Mouse (Mus musculus) heart, embryonic 15.5 days (tissue): ENCODE results near the gene Hsd17b11. TPM values are rescaled to one million over a fixed set of nuclear protein-coding genes. Genes with fewer than 3 reads are reported as not detected.

Experiments
- ATAC-seq: fragments of 200-750 bp; cut with Nextera tagmentation; replicated peaks from 2 replicates; pipeline ENCODE4 v1.8.0; 2017; ENCODE audit warnings: low read depth, moderate TSS enrichment; ENCODE audit not compliant: insufficient number of reproducible peaks, insufficient read depth, low FRiP score
- H3K27ac ChIP-seq: fragments of 300-500 bp; sonication (generic); 2 replicates; pipeline ENCODE4 v1.5.1; 2015; ENCODE audit warnings: mild to moderate bottlenecking, inconsistent platforms
- H3K27me3 ChIP-seq: fragments of 300-500 bp; sonication (generic); 2 replicates; pipeline ENCODE4 v1.6.1; 2015; ENCODE audit warnings: inconsistent platforms
- H3K36me3 ChIP-seq: fragments of 300-500 bp; sonication (generic); 2 replicates; pipeline ENCODE4 v1.6.1; 2015; ENCODE audit warnings: mild to moderate bottlenecking, inconsistent platforms
- H3K4me1 ChIP-seq: fragments of 300-500 bp; sonication (generic); replicated peaks from 2 replicates; pipeline ENCODE4 v1.6.1; 2015; ENCODE audit warnings: inconsistent platforms
- H3K4me2 ChIP-seq: fragments of 300-500 bp; sonication (generic); 2 replicates; pipeline ENCODE4 v1.6.1; 2015; ENCODE audit warnings: inconsistent platforms, mild to moderate bottlenecking, moderate library complexity
- H3K4me3 ChIP-seq: fragments of 300-500 bp; sonication (generic); 2 replicates; pipeline ENCODE4 v1.5.1; 2015; ENCODE audit warnings: mild to moderate bottlenecking, inconsistent platforms
- H3K9ac ChIP-seq: fragments of 300-500 bp; sonication (generic); 2 replicates; pipeline ENCODE4 v1.6.1; 2015; ENCODE audit warnings: mild to moderate bottlenecking, inconsistent platforms
- H3K9me3 ChIP-seq: fragments of 300-500 bp; sonication (generic); replicated peaks from 2 replicates; pipeline ENCODE4 v1.6.1; 2016; ENCODE audit warnings: inconsistent platforms
- WGBS: fragments of 180-500 bp; shearing (Covaris S2); methylation state at CpG from one replicate; pipeline ENCODE4 v1.1.7; 2015; ENCODE audit warnings: mixed read lengths; 5-methylcytosine and 5-hydroxymethylcytosine counted together
- polyA plus RNA-seq: library from polyadenylated mRNA; unstranded; fragments of >200 nt; fragmentation: Nextera tagmentation; extraction: Ambion mirVana; gene quantifications from 2 replicates; pipeline ENCODE4 v1.2.1, GENCODE M21; 2015

Gene Hsd17b11
- polyA plus RNA-seq, 1 experiment from 2014 or later, result 4.1 TPM

DNA sequence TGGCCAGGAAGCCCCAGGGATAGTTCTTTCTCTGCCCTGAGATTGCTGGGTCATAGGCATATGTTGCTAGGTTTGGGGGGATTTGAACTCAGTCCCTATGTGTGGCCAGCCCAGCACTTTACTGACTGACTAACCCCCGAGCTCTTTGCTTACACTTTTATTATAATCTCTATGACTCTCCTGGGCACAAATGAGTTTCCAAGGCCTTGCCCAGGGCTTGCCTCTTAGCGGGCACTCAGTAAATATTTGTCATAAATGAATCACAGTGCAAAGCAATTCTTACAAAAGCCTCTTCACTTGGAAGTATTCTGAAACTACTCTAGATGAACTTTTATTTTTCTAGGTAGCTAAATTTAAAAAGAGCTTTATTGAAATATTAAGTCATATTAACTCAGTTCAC, 17.8 kb downstream of the Hsd17b11 start:
- WGBS, result 81% methylated on average over 2 of the region's 2 CpGs
- no peaks in the 10 kb centered on the region for H3K27me3 ChIP-seq
- H3K36me3 ChIP-seq, result peaks cover 20% of the 10 kb centered on the region; the same call in 1 of the 2 replicates
- no peak overlapping the region for H3K4me3 ChIP-seq
- no peaks in the 10 kb centered on the region for H3K9me3 ChIP-seq
- H3K27ac ChIP-seq, result no peak overlapping the region
- H3K4me1 ChIP-seq, result peaks cover 7% of the 10 kb centered on the region
- H3K9ac ChIP-seq, result no peak overlapping the region
- no peak overlapping the region for H3K4me2 ChIP-seq
- no peak for ATAC-seq

DNA sequence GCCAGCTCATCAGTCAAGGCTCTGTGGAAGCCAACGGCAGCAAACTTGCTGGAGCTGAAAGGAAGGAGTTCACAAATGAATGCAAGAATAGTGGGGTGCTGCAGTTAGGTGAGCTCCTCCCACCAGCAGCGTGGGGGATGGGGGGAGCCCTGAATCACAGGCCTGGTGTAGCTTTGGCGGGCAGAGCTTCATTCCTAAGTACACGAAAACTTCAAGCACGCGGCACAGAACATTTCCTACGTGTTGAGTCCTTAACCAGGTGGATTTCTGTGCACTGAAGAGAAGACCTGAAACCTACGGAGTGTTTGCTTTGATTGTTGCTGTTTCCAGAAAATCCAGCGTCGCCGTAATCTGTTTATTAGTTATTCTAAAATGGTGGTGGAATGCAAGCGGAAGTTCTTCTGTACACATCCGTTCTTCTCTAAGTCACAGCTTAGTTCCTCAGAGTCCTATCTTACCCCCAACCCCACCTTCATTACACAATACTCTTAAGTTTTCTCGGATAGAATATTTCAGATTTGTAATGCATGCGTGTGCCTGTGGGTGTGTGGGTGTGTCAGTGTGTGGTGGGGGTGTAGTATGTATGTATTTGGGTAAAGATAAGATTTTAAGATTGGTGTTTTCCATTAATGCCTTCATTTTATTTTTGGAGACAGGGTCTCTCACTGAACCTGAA, 18.3 kb downstream of the Hsd17b11 start:
- H3K36me3 ChIP-seq, result peaks cover 20% of the 10 kb centered on the region; the same call in 1 of the 2 replicates

DNA sequence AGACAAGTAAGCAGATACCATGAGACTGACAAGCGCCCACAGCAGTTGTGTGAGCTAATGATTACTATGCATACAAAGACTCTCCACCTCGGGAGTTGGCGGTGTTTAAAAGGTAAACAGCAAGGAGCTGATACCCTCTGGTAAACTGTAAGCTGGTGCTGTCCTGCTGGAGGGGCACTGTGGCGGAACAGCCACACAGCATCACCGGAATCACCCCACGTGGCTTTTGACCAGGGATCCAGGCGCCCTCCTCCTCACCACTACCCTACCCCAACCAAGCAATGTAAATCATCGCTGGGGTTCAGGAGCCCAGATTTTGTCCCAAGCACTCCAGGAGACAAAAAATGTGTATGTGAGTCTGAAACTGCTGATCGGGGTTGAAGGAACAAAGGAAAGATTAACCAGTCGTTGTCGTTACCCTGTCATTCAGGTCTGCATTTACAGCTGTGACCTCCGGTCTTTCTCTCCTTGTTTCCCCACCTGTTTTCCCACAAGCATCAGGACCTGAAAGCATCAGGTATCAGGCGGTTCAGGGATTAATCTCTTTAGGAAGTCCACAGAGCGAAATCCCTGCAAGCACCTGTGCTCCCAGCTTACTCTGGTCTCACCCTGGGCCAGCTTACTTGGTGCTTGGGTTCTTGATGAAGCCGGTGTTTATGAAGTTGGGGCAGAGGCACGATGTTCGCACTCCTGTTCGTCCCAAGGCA, 19.0 kb downstream of the Hsd17b11 start:
- H3K4me1 ChIP-seq, result peaks cover 9% of the 10 kb centered on the region
- ATAC-seq, result no peak
- no peak overlapping the region for H3K9ac ChIP-seq
- H3K4me3 ChIP-seq, result no peak overlapping the region
- no peak overlapping the region for H3K4me2 ChIP-seq
- peaks cover 20% of the 10 kb centered on the region; the same call in 1 of the 2 replicates for H3K36me3 ChIP-seq
- H3K27ac ChIP-seq, result no peak overlapping the region
- WGBS, result 53% methylated on average over 18 of the region's 18 CpGs
- no peaks in the 10 kb centered on the region for H3K27me3 ChIP-seq
- no peaks in the 10 kb centered on the region for H3K9me3 ChIP-seq

More for the DNA sequence above, 18.3 kb downstream of the Hsd17b11 start:
- H3K9me3 ChIP-seq, result no peaks in the 10 kb centered on the region
- 51% methylated on average over 15 of the region's 15 CpGs for WGBS
- no peak overlapping the region for H3K4me3 ChIP-seq
- H3K27me3 ChIP-seq, result no peaks in the 10 kb centered on the region
- ATAC-seq, result no peak
- H3K4me1 ChIP-seq, result peaks cover 9% of the 10 kb centered on the region
- H3K9ac ChIP-seq, result no peak overlapping the region
- H3K27ac ChIP-seq, result no peak overlapping the region
- no peak overlapping the region for H3K4me2 ChIP-seq

DNA sequence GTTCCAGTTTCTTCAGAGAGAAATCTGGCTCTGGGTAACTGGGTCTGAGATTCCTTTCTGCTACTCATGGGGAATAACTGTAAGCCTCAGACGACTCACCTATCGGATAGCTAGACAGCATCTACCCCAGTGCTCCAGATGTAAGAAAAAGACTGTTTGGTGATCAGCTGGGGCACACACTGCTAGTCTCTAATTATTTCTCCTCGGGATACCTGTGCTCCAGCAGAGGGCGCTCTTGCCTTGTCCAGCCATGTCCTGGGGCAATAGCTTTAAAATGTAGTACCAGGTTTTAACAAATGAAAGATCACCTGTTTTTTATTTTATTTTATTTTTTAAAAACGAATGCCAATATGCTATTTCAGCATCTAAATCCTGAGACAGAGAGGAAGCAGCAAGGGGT, 22.0 kb downstream of the Hsd17b11 start:
- Histone ChIP-seq H3K27me3 (no peaks in the 10 kb centered on the region), H3K4me1 (peaks cover 9% of the 10 kb centered on the region), H3K9ac (no peak overlapping the region), H3K4me2 (no peak overlapping the region), H3K27ac (peak overlapping the region; percentile 49; the same call in 1 of the 2 replicates), H3K4me3 (no peak overlapping the region), H3K9me3 (no peaks in the 10 kb centered on the region), H3K36me3 (0 out of 2 replicates have a peak, but pooled peaks cover 9% of the 10 kb centered on the region)
- 3% methylated on average over 5 of the region's 5 CpGs for WGBS
- no peak; the same call in 1 of the 2 replicates for ATAC-seq

DNA sequence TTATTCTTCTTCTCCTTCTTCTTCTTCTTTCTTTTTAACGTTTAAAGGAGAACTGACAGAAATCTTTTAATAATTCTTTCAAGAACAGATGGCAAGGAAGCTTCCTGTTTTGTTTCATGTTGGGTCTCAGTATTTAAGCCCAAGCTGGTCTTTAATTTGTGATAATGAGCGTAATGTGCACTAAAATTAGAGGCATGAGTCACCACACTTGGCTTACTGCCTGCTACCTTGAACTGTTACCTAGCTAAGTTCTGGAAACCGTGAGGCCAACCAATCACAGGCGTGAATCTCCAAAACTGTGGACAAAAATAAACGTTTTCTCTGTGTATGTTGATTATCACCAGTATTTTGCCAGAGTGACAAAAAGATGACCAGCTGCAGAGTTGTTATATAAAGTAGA, 23.0 kb downstream of the Hsd17b11 start:
- H3K4me2 ChIP-seq, result no peak overlapping the region
- H3K27me3 ChIP-seq, result no peaks in the 10 kb centered on the region
- H3K36me3 ChIP-seq, result 0 out of 2 replicates have a peak, but pooled peaks cover 9% of the 10 kb centered on the region
- H3K27ac ChIP-seq, result peak overlapping the region; percentile 49; the same call in 1 of the 2 replicates
- no peak for ATAC-seq
- no peak overlapping the region for H3K4me3 ChIP-seq
- peaks cover 9% of the 10 kb centered on the region for H3K4me1 ChIP-seq
- WGBS, result 38% methylated on average over 5 of the region's 5 CpGs
- H3K9me3 ChIP-seq, result no peaks in the 10 kb centered on the region
- no peak overlapping the region for H3K9ac ChIP-seq

DNA sequence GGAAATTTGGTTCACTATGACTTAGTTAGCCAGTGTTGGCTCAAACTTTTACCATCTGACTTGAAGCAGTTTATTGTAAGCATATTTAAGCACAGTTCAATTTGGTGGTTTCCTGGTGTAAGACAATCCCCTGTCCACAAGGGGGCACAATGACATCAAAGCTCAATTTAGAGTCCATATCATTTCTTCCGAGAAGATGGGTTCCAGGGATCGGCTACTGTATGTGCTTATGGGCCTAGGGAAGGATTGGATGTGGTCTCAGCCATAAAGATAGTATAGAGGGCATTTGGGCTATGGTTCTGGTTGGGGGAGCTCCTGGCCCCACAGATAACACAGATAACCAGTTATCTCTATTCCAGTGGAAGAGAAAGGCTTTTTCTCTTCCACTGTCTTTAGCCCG, 26.5 kb downstream of the Hsd17b11 start:
- Histone ChIP-seq H3K4me3 (no peak overlapping the region), H3K4me2 (no peak overlapping the region), H3K9me3 (no peaks in the 10 kb centered on the region), H3K27ac (no peak overlapping the region), H3K36me3 (no peaks in the 10 kb centered on the region), H3K27me3 (no peaks in the 10 kb centered on the region), H3K4me1 (peaks cover 9% of the 10 kb centered on the region), H3K9ac (no peak overlapping the region)
- no peak for ATAC-seq
- WGBS, result 48% methylated on average over 3 of the region's 3 CpGs

DNA sequence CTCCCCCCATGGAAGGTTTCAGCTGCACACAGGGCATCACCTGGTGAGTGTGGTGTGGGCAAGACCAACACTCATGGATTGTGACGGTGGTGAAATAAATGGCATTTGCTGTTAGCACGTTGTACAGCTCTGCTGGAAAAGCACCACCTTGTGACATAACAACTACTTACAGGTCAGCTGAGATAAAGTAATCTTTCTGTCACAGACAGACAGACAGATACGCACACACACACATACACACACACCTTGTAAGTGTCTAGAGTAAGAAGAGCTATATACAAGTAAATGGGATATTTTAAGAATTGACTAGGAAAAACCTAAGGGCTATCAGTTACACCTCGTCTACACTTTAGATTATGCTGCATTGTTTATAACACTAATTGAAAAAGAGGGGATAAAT, 27.1 kb downstream of the Hsd17b11 start:
- no peak for ATAC-seq
- 66% methylated on average over 4 of the region's 4 CpGs for WGBS
- Histone ChIP-seq H3K4me2 (no peak overlapping the region), H3K4me3 (no peak overlapping the region), H3K27ac (no peak overlapping the region), H3K27me3 (no peaks in the 10 kb centered on the region), H3K4me1 (peaks cover 9% of the 10 kb centered on the region), H3K9ac (no peak overlapping the region), H3K36me3 (peaks cover 3% of the 10 kb centered on the region), H3K9me3 (no peaks in the 10 kb centered on the region)

DNA sequence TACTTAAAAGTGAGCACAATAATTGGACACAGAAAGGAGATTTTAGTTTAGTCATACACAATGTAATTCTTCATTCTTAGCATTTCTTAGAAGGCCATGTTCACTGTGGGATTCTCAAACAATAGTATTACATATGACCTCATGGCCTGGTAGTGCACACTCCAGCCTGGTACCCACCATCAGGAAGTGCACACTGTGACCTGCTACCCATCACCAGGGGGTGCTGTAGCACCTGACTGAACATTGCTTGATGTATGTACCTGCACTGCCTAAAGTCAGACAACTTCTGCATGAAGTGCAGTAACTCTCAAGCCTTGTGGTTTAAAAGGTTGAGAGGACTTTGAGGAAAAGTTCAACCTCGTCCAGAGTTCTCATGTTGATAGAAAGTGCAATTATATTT, 28.1 kb downstream of the Hsd17b11 start:
- no peaks in the 10 kb centered on the region for H3K27me3 ChIP-seq
- H3K4me2 ChIP-seq, result no peak overlapping the region
- WGBS, result 80% methylated on average over 1 of the region's 1 CpGs
- peaks cover 4% of the 10 kb centered on the region for H3K36me3 ChIP-seq
- H3K27ac ChIP-seq, result no peak overlapping the region
- H3K4me3 ChIP-seq, result no peak overlapping the region
- H3K9ac ChIP-seq, result no peak overlapping the region
- H3K9me3 ChIP-seq, result no peaks in the 10 kb centered on the region
- H3K4me1 ChIP-seq, result no peaks in the 10 kb centered on the region
- ATAC-seq, result no peak

DNA sequence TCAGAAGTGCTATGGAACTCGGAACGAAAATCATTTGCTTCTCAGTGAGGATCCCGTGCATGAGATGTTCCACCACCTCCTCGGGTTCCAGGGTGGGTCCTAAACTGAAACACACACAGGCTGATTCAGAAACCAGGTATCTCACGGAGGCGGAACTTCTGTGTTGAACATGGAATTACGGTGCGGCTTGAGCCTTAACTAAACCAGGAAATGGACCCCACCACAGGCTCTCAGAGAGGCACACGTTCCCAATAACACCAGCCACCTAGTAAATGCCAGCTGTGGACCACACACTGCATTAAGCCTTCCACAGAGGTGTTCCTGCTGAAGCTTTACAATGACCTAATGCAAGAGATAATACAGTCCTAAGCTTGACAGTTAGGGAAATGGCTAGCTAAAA, 28.9 kb downstream of the Hsd17b11 start:
- Histone ChIP-seq H3K4me1 (no peaks in the 10 kb centered on the region), H3K9me3 (no peaks in the 10 kb centered on the region), H3K27me3 (no peaks in the 10 kb centered on the region), H3K4me3 (no peak overlapping the region), H3K36me3 (peaks cover 4% of the 10 kb centered on the region), H3K9ac (no peak overlapping the region), H3K4me2 (no peak overlapping the region), H3K27ac (no peak overlapping the region)
- WGBS, result 89% methylated on average over 9 of the region's 9 CpGs
- no peak for ATAC-seq

DNA sequence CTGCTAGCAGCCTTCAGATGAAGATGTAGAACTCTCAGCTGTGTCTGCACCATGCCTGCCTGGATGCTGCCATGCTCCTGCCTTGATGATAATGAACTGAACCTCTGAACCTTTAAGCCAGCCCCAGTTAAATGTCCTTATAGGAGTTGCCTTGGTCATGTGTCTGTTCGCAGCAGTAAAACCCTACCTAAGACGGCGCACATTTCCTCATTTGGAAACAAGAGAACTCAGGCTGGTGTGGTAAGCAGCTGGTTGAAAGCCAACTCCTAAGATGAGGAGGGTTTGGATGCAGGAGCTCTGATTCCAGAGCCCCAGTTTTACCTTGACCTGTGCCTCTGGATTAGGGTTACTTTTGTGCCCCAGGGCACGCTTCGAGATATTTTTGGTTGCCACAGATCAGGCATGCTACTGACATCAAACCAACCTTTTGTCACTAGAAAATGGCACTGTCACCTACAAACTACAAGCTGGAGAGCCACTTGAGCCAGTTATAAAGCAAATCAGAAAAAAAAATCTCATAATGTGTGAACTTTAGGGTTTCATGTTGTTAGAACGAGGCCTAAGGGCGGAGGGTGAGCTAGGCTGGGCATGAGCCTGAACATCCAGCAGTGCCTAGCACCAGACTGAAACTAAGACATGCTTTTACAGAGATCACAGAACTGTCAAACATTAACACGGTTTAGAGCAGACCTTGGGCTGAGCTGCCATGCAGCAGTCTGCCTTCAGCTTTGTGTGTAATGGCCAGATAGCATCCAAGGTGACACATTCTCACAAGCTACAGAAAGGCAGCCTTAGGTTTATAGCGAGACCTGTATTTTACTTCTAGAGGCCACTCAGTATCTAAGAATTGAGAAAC, 40.8 kb downstream of the Hsd17b11 start:
- Histone ChIP-seq H3K27me3 (no peaks in the 10 kb centered on the region), H3K36me3 (no peaks in the 10 kb centered on the region), H3K4me3 (no peak overlapping the region), H3K4me1 (no peaks in the 10 kb centered on the region), H3K4me2 (no peak overlapping the region), H3K9ac (no peak overlapping the region), H3K27ac (no peak overlapping the region), H3K9me3 (no peaks in the 10 kb centered on the region)
- ATAC-seq, result no peak
- WGBS, result 76% methylated on average over 9 of the region's 9 CpGs

DNA sequence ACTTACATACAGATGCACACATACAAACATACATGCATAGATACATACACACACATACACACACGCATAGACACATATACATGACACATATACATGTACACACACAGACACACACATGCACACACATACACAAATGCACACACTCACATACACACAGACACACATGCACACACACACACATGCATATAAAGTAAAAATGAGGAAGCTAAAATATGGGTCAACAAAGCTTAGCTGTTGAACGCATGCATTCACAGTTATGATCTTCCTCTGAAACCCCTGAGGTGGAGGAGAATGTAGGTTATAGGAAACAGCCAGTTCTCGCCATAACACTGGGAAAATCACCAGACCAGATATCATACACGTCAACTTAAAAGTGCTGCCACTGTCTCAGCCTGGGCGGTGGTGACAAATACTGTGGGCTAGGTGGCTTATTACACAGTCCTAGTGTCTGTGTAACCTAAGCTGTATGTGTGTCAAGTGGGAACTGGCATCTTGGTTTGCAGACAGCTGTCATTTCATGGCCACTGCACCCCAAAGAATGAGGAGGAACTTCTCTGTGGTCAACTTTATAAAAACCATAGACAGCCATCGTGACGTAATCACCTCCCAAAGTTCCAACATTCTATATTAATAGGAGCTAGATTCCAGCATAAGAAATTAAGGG, 43.7 kb downstream of the Hsd17b11 start:
- ATAC-seq, result no peak
- Histone ChIP-seq H3K9ac (no peak overlapping the region), H3K27me3 (no peaks in the 10 kb centered on the region), H3K4me2 (no peak overlapping the region), H3K27ac (no peak overlapping the region), H3K36me3 (no peaks in the 10 kb centered on the region), H3K9me3 (no peaks in the 10 kb centered on the region), H3K4me3 (no peak overlapping the region), H3K4me1 (no peaks in the 10 kb centered on the region; the same call in 1 of the 2 replicates)
- WGBS, result 80% methylated on average over 7 of the region's 7 CpGs
